Mouse (Mus musculus): ENCODE data around the gene BC107364.
"Not testable (repeated sequence)": the region's sequence is repeated elsewhere in the genome, so short reads cannot be mapped to it uniquely, and the experiment has no call there.

The BC107364 gene

DNA sequence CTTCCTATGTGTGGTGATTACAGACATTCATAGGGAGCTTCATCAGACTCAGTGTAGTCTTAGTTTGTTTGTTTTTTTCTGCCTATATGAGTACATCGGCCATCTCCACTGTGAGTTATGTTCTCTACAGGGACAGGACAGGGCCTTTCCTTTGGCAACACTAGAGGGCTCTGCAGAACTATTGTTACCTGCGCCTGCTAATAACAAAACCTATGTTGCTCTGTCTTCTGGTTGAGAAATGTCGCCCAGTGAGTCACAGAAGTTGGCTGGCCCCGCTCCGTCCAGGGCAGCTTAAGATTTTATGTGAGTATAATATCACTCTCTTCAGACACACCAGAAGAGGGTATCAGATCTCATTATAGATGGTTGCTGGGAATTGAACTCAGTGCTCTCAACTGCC, 41.1 kb downstream of the BC107364 start:
- DNase-seq, result no peak

DNA sequence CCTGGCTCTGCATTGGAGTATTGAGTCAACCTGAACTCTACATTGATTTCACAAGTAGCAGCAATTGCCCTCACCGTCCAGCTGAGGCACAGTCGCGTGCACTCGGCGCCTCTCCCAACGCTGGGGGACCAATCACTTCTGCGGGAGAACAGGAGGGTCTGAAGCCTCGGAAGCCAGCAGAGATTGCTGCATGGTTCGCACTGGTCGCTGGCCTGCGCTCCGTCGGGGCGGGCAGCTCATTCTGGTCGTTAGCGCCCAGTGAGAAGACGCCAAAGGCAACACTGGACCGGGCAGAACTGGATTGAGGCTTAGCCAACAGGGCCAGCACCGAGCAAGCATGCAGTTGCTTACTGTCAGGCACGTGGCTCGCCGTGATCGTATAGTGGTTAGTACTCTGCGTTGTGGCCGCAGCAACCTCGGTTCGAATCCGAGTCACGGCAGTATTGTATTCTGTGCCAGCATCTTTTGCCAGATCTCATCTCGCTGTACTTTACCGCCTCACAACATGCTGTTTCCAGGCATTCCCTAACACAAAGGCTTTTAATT, 42.3 kb downstream of the BC107364 start:
- no peak for DNase-seq

DNA sequence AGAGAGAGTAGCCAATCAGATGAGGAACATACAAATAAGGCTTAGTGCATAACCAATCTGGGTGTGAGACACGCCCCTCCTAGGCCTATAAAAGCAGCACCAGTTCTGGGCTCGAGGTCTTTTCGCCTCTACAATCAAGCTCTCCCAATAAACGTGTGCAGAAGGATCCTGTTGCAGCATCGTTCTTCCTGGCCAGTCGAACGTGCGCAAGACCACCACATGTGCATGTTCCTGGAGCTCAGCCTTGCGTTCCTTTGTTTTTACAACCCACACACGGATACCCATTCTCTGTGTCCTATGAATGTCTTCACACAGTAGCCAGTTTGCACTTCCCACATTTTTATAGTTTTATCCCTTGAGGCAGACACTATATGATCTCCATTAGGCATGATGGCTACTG, 44.0 kb downstream of the BC107364 start:
- DNase-seq, result not testable (repeated sequence)

DNA sequence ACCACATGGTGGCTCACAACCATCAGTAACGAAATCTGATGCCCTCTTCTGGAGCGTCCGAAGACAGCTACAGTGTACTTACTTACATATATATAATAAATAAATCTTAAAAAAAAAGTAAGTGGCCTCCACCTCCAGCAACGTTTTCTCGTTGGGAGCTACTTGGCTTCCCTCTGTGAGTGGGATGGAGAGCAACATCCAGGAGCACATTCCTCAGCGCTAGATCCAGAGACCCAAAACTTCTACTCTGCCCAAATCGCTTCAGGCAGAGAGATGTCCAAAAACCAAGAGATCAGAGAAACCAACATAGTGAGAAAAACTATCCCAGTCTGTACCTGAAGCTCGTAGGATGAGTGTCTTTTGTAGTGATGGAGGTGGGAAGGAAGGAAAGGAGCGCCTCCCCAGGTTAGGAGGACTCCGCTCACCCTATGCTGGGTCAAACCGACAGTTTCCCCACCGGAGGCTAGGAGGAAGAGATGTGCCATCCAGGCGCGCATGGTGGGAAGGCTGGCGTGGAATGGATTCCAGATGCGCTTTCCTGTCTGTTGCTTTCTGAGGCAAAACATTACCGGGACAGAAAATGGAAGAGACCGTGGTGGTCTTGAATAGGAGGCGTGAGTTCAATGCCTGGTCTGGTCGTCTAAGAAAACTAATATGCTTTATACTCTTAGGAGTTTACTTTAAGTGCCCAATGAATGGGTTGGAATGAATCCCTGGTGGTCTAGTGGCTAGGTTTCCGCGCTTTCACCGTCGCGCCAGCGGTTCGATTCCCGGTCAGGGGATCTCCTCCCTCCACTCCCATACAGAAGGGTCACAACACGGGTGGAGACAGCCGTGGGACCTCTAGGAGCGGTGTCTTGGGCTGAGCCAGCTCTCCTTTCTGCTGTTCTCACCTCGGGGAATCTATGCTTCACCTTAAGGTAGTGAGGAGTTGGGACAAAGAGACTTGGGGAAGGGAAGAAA, 46.3 kb downstream of the BC107364 start:
- DNase-seq, result no peak

DNA sequence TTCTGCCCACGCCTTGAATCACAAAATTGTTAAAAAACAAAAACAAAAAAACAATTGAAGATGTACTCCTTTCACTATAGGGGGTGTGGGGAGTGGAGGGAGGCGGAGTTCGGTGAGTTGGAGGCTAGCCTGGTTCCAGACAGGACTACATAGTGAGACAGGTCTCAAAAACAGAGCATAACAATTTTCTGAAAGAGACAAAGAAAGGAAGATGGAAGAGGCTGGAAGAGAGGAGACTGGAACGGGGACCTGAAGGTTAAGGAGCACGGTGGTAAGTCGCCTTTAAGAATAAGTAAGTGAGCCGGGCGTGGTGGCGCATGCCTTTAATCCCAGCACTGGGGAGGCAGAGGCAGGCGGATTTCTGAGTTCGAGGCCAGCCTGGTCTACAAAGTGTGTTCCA, 47.1 kb downstream of the BC107364 start:
- no peak for DNase-seq

DNA sequence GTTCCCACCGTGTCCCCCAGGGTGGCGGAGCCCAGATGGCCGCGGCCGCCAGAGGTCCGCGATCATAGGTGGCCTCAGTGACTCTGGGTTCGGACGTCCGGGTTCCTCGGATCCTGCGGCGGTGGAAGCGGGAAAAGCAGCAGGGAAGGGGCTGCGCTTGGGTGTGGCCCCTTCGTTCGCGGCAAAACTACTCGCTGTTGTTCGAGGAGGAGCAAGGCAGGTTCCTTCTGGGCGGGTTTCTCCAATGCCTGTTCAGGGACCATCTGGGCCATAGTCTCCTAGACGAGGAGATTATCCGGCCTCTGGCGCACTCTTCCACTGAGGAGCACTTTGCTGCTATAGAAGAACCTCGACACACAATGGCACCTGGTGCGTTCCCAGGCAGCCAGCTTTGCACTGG, 47.7 kb downstream of the BC107364 start:
- no peak for DNase-seq

DNA sequence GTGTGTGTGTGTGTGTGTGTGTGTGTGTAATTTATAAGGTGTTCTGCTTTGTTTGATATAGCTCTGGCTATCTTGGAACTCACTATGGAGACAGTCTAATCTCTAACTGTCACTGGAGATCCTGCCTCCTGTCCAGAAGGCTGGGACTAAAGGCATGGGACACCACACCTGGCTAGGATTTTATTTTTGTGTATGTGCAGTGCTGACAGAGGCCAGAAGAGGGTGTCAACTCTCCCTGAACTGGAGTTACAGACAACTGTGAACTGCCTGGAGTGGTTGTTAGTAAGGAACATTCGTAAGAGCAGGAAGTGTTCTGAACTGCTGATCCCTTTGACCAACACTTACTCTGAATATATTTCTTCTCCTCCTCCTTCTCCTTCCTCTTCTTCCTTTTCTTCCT, 49.1 kb downstream of the BC107364 start:
- DNase-seq, result peak; percentile 34

DNA sequence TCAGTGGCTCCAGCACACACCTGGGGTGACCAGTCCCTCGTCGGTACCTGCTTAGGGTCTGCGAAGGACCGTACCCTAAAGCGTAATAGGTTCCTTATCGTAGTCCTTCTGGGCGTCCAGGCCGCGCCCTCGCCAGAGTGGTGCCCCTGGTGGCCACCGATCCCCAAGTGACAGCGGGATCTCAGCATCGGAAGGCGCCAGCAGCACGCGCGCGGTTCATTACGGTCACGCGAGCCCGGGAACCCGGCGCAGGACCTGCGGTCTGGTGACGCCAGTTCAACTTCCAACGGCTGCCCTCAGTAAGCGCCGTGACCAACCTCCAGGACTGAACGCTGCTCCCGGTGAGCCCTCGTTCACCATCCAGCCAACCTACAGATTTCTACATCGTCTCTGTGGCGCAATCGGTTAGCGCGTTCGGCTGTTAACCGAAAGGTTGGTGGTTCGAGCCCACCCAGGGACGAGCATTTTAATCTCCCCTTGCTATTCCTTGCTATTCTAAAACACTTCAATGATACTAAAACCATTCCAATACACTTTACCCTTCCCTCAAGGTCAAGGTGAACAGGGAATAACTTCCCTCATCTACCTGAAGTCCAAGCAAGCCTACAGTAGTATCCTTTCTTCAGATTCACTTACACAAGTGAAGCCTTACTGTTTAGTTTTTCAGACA, 50.1 kb downstream of the BC107364 start:
- peak; percentile 30 for DNase-seq

DNA sequence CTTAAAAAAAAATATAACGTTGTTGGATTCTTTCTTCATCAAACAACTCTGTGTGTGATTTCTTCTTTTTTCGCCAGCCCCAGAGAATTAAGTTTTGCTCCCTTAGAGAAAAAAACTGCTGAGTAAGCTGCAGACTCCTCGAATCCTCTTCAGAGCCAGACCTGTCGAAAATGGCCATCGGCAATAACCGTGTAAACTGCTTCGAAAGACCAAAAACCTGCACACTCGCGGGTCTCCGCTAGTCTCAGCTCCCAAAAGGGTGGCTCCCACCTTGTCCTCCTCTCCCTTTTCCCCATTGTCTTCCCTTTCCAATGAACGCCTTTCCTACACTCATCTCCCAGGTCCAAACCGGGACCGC, 50.7 kb downstream of the BC107364 start:
- no peak for DNase-seq

DNA sequence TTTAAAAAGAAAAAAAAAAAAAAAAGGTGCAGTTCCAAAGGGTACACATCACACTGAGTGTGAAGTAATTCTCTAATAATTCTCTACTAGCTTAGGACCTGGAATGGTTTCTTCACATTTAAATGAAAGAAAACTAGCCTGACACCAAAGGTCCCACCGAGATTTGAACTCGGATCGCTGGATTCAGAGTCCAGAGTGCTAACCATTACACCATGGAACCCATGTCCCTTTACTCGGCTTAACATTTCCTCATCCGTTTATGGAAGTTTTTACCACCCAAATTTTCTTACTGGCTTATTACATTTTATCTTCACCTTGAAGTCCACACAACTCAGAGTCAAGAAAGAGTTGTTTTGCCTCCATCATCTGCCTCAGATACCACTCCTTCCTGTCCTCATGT, 53.2 kb downstream of the BC107364 start:
- DNase-seq, result no peak

DNA sequence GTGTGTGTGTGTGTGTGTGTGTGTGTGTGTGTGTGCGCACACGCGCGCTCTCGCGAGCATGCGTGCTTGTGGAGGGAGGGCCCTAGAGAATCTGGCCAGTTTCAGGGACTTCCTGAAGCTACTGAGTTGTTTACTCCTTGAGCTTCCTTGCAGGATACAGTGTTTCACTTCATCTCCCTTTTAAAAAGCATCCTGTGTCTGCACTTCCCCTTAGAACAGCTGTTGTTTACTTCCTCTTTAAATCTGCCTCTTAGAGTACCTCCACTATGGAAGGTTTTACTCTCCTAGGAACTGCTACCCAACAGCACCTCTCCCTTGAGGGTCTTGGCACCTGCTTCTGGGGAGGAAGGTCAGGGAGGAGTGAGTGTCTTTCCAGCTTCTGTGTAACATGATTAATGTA, 55.2 kb downstream of the BC107364 start:
- DNase-seq, result no peak

DNA sequence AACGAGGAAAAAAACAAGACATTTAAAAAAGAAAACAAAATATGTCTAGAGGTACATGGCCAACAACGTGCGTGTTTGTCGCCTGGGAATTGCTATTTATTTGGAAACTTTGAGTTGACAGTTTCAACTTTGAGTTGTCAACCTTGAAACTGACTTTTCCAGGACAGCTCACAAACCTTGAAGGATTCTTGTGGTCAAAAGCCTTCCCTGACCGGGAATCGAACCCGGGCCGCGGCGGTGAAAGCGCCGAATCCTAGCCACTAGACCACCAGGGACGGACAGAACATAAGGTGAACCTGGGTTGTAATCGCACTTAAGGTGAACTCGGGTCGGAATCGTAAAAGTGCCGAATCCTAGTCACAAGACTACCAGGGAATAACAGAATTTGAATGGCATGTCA, 64.9 kb downstream of the BC107364 start:
- DNase-seq, result not testable (repeated sequence)

Measured in thymus, postnatal 14 days (tissue).